Comparison of ENCODE assay signal across 10 mouse cellular contexts in the genomic region with DNA sequence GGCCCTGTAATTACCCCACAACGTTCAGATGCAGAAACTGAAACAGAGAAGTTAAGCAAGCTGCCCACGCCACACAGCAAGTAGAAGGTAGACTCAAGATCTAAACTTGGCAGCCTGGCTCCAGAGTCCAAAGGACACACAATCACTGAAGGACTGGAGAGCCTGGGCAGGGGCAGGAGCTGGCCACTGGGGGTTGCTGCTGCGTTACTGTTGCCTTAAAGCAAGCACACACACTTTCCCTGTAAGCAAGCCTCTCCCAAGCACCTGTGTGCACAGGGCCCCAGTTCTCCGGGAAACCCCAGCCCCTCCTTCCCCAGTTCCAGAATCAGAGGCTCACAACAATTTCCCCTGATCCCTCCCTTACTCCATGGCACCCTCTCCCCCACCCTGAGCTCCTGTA. TPM values are rescaled to one million over a fixed set of nuclear protein-coding genes. Genes with fewer than 3 reads are reported as not detected.
A peak's percentile ranks its signal among the peaks of the same experiment; 100 is the strongest.
DNase-seq lines count a peak whose midpoint lies in the region; ATAC-seq and TF ChIP-seq lines count a peak whose summit lies in the region.
"Had no signal": no experiment of that assay in that cellular context is flagged by ENCODE, and none has a peak within 500 bp of the region (broad histone marks: within the 10 kb centered on the region; RNA-seq: fewer than 3 reads in every experiment).

No protein-coding gene starts in this region.

- H3K4me1 ChIP-seq in midbrain, embryonic 11.5 days (ENCODE audit: control insufficient read depth, insufficient read depth, low read length): peaks cover 10% of the 10 kb centered on the region
- H3K4me1 ChIP-seq in midbrain, embryonic 13.5 days (replicated peaks): peaks cover 41% of the 10 kb centered on the region
- H3K4me1 ChIP-seq in intestine, embryonic 14.5 days (replicated peaks; ENCODE audit: control insufficient read depth, insufficient read depth, low read length): peaks cover 2% of the 10 kb centered on the region; the same call in 1 of the 2 replicates
- H3K4me1 ChIP-seq in small intestine, adult 2 months (ENCODE audit: control insufficient read depth, insufficient read depth, insufficient read length, low read length): no peaks in the 10 kb centered on the region

- no peak overlapping the region for H3K4me3 ChIP-seq in midbrain, embryonic 11.5 days (ENCODE audit: low read depth, low read length)
- H3K4me3 ChIP-seq in midbrain, embryonic 13.5 days (replicated peaks): no peak overlapping the region
- no peak overlapping the region for H3K4me3 ChIP-seq in intestine, embryonic 14.5 days (ENCODE audit: low read depth, low read length)
- H3K4me3 ChIP-seq in small intestine, adult 2 months (ENCODE audit: low read depth, low read length): no peak overlapping the region
- H3K4me3 ChIP-seq: limb, embryonic 12.5 days had no signal

- peak; percentile 32; the same call in 1 of the 2 replicates for ATAC-seq in midbrain, embryonic 11.5 days (ENCODE audit: low FRiP score)
- no peak for ATAC-seq in midbrain, embryonic 13.5 days
- ATAC-seq in intestine, embryonic 14.5 days (replicated peaks; ENCODE audit: low FRiP score, low TSS enrichment, low read depth): peak; percentile 65; the same call in 1 of the 2 replicates

- intact Hi-C loops in left cerebral cortex, postnatal 25 days (cut with DNase I): no loop called here

- 49% methylated on average over 4 of the region's 4 CpGs for WGBS in midbrain, embryonic 11.5 days
- WGBS in midbrain, embryonic 13.5 days: 46% methylated on average over 4 of the region's 4 CpGs
- WGBS in intestine, embryonic 14.5 days: 42% methylated on average over 4 of the region's 4 CpGs
- 16% methylated on average over 4 of the region's 4 CpGs for WGBS in small intestine, adult 2 months

- DNase-seq in cerebellum, postnatal 10 days: peak; percentile 57 to 58
- DNase-seq in cerebellum, postnatal 36 days: no peak
- no peak for DNase-seq in midbrain, embryonic 11.5 days (ENCODE audit: low spot score, missing footprints)
- no peak for DNase-seq in intestine, embryonic 14.5 days (ENCODE audit: low spot score)
- no peak for DNase-seq in left cerebral cortex, postnatal 25 days (ENCODE audit: low spot score in 2 of 2)
- no peak for DNase-seq in yolk sac, embryonic 10.5 days (ENCODE audit: low spot score)
- DNase-seq: gastrocnemius, postnatal 14 days had no signal

- H3K9me3 ChIP-seq in midbrain, embryonic 11.5 days (ENCODE audit: control insufficient read depth, low read length): no peaks in the 10 kb centered on the region
- no peaks in the 10 kb centered on the region for H3K9me3 ChIP-seq in midbrain, embryonic 13.5 days
- H3K9me3 ChIP-seq in intestine, embryonic 14.5 days (ENCODE audit: control insufficient read depth, low read length): no peaks in the 10 kb centered on the region
- H3K9me3 ChIP-seq: limb, embryonic 12.5 days had no signal

- no peak overlapping the region for H3K27ac ChIP-seq in midbrain, embryonic 11.5 days (ENCODE audit: low read depth, low read length)
- H3K27ac ChIP-seq in midbrain, embryonic 13.5 days: no peak overlapping the region
- no peak overlapping the region for H3K27ac ChIP-seq in intestine, embryonic 14.5 days (ENCODE audit: low read depth)
- H3K27ac ChIP-seq in small intestine, adult 2 months (ENCODE audit: insufficient read depth, low read depth, low read length): no peak overlapping the region
- H3K27ac ChIP-seq: limb, embryonic 12.5 days had no signal

- H3K36me3 ChIP-seq in midbrain, embryonic 11.5 days (ENCODE audit: control insufficient read depth, insufficient read depth, low read length): no peaks in the 10 kb centered on the region
- H3K36me3 ChIP-seq in midbrain, embryonic 13.5 days: no peaks in the 10 kb centered on the region
- no peaks in the 10 kb centered on the region for H3K36me3 ChIP-seq in intestine, embryonic 14.5 days (ENCODE audit: control insufficient read depth, insufficient read depth, low read length)
- H3K36me3 ChIP-seq in small intestine, adult 2 months (ENCODE audit: control insufficient read depth, insufficient read depth, low read length): no peaks in the 10 kb centered on the region
- H3K36me3 ChIP-seq: limb, embryonic 12.5 days had no signal

- no peak overlapping the region for H3K4me2 ChIP-seq in midbrain, embryonic 11.5 days
- H3K4me2 ChIP-seq in midbrain, embryonic 13.5 days (replicated peaks): no peak overlapping the region
- H3K4me2 ChIP-seq in intestine, embryonic 14.5 days (ENCODE audit: low read length): no peak overlapping the region
- H3K4me2 ChIP-seq: limb, embryonic 12.5 days had no signal

- no peak overlapping the region for H3K9ac ChIP-seq in midbrain, embryonic 11.5 days (ENCODE audit: low read length)
- H3K9ac ChIP-seq in midbrain, embryonic 13.5 days (replicated peaks): no peak overlapping the region
- H3K9ac ChIP-seq in intestine, embryonic 14.5 days (ENCODE audit: low read length): no peak overlapping the region

- TF ChIP-seq CTCF in small intestine, adult 2 months (IDR thresholded peaks at IDR 0.05; ENCODE audit: extremely low read depth, insufficient read length, insufficient replicate concordance, low read depth, low read length): peak; percentile 32; the same call in 1 of the 2 replicates

- TF ChIP-seq POLR2A in small intestine, adult 2 months (IDR thresholded peaks at IDR 0.05; ENCODE audit: low read depth, low read length): no peak

- H3K27me3 ChIP-seq in midbrain, embryonic 11.5 days (ENCODE audit: control insufficient read depth, insufficient read depth, low read length): no peaks in the 10 kb centered on the region
- H3K27me3 ChIP-seq in midbrain, embryonic 13.5 days: no peaks in the 10 kb centered on the region
- H3K27me3 ChIP-seq in intestine, embryonic 14.5 days (replicated peaks; ENCODE audit: control insufficient read depth, insufficient read depth, low read length): no peaks in the 10 kb centered on the region
- no peaks in the 10 kb centered on the region for H3K27me3 ChIP-seq in small intestine, adult 2 months (ENCODE audit: control insufficient read depth, insufficient read depth, low read length)

RNA-seq across cellular contexts. Expression of gene Nol4l, which starts 12.8 kb away (rescaled TPM):
- 19.5 and 19.9 TPM in 2 replicates for polyA plus RNA-seq in midbrain, embryonic 11.5 days (2014; fragmentation: Nextera tagmentation; extraction: Ambion mirVana)
- 41.9 and 43.9 TPM in 2 replicates for polyA plus RNA-seq in midbrain, embryonic 13.5 days (2015; fragmentation: Nextera tagmentation; extraction: Ambion mirVana)
- polyA plus RNA-seq in intestine, embryonic 14.5 days (2014; fragmentation: Nextera tagmentation; extraction: Ambion mirVana): 26.4 and 27.9 TPM in 2 replicates
- 23.5 and 47.5 TPM in 2 replicates for polyA plus RNA-seq in small intestine, adult 2 months (2012; rRNA removed)
- total RNA-seq in left cerebral cortex, postnatal 25 days (2021): 10 to 100 TPM; 45.0 to 48.4 TPM

RNA-seq across cellular contexts. Expression of gene 4930404H24Rik, which starts 24.4 kb away (rescaled TPM):
- not detected in 2 replicates for polyA plus RNA-seq in midbrain, embryonic 11.5 days (2014; fragmentation: Nextera tagmentation; extraction: Ambion mirVana)
- not detected in 2 replicates for polyA plus RNA-seq in midbrain, embryonic 13.5 days (2015; fragmentation: Nextera tagmentation; extraction: Ambion mirVana)
- polyA plus RNA-seq in intestine, embryonic 14.5 days (2014; fragmentation: Nextera tagmentation; extraction: Ambion mirVana): not detected in 2 replicates
- not detected in 2 replicates for polyA plus RNA-seq in small intestine, adult 2 months (2012; rRNA removed)
- total RNA-seq in left cerebral cortex, postnatal 25 days (2021): not detected
- total RNA-seq: gastrocnemius, postnatal 14 days had no signal
- polyA plus RNA-seq: limb, embryonic 12.5 days had no signal

Comparison
In these comparisons a context has a peak if more than half of its experiments do, and no peak if none do; other contexts are left out.
1. DNase-seq: peak in cerebellum, postnatal 10 days (2 of 2); none in cerebellum, postnatal 36 days (0 of 2), midbrain, embryonic 11.5 days (single experiment), intestine, embryonic 14.5 days (single experiment), left cerebral cortex, postnatal 25 days (0 of 2) and yolk sac, embryonic 10.5 days (single experiment).